8 mouse cellular contexts compared by ENCODE assay signal in the genomic region with DNA sequence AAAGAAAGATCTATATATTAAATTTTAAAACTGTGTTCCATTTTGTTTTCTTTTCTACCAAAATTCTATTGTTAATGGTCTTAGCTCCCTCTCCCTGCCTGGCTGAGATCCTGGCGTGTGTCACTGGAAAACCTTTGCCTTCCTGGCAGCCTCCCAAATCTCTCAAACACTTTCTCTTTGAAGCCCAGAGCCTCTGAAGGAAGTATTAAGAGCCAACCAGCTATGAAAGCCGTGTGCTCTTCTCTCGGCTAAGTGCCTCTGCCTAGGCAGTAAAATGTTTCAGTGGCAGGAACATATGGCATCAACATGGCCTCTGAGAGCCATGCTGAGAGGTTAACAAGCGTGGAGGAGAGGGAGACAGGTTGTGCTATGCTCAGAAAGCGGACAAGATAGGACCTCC. TPM values are rescaled to one million over a fixed set of nuclear protein-coding genes. Genes with fewer than 3 reads are reported as not detected.
DNase-seq lines count a peak whose midpoint lies in the region; ATAC-seq and TF ChIP-seq lines count a peak whose summit lies in the region.
"Had no signal": no experiment of that assay in that cellular context is flagged by ENCODE, and none has a peak within 500 bp of the region (broad histone marks: within the 10 kb centered on the region; RNA-seq: fewer than 3 reads in every experiment).

No protein-coding gene starts in this region.

- no peaks in the 10 kb centered on the region for H3K27me3 ChIP-seq in hindbrain, embryonic 11.5 days (ENCODE audit: control insufficient read depth, insufficient read depth, low read length)
- no peaks in the 10 kb centered on the region for H3K27me3 ChIP-seq in hindbrain, embryonic 12.5 days
- no peaks in the 10 kb centered on the region for H3K27me3 ChIP-seq in stomach, postnatal 0 days (ENCODE audit: control insufficient read depth, insufficient read depth, low read length)

- H3K4me1 ChIP-seq in hindbrain, embryonic 11.5 days (replicated peaks; ENCODE audit: control insufficient read depth, insufficient read depth, low read length): no peaks in the 10 kb centered on the region
- no peaks in the 10 kb centered on the region for H3K4me1 ChIP-seq in hindbrain, embryonic 12.5 days
- H3K4me1 ChIP-seq in stomach, postnatal 0 days (replicated peaks; ENCODE audit: control insufficient read depth, insufficient read depth): no peaks in the 10 kb centered on the region

- no peak for TF ChIP-seq CTCF in stomach, postnatal 0 days (IDR thresholded peaks at IDR 0.05; ENCODE audit: low read depth)

- no peak overlapping the region for H3K27ac ChIP-seq in hindbrain, embryonic 11.5 days (ENCODE audit: low read depth, low read length)
- no peak overlapping the region for H3K27ac ChIP-seq in hindbrain, embryonic 12.5 days
- no peak overlapping the region for H3K27ac ChIP-seq in stomach, postnatal 0 days (replicated peaks)

- WGBS in hindbrain, embryonic 11.5 days: 53% methylated on average over 5 of the region's 5 CpGs
- 46% methylated on average over 5 of the region's 5 CpGs for WGBS in hindbrain, embryonic 12.5 days
- WGBS in stomach, postnatal 0 days: 41% methylated on average over 5 of the region's 5 CpGs

- H3K4me3 ChIP-seq in hindbrain, embryonic 11.5 days (ENCODE audit: low read depth, low read length): no peak overlapping the region
- H3K4me3 ChIP-seq in hindbrain, embryonic 12.5 days: no peak overlapping the region
- H3K4me3 ChIP-seq in stomach, postnatal 0 days (ENCODE audit: low read depth, low read length): no peak overlapping the region

- H3K36me3 ChIP-seq in hindbrain, embryonic 11.5 days (ENCODE audit: control insufficient read depth, insufficient read depth, low read length): no peaks in the 10 kb centered on the region
- no peaks in the 10 kb centered on the region for H3K36me3 ChIP-seq in hindbrain, embryonic 12.5 days
- no peaks in the 10 kb centered on the region for H3K36me3 ChIP-seq in stomach, postnatal 0 days (ENCODE audit: control insufficient read depth, insufficient read depth, low read length)

- no peak overlapping the region for H3K4me2 ChIP-seq in hindbrain, embryonic 11.5 days (replicated peaks; ENCODE audit: low read depth, low read length)
- H3K4me2 ChIP-seq in hindbrain, embryonic 12.5 days (replicated peaks): no peak overlapping the region
- H3K4me2 ChIP-seq in stomach, postnatal 0 days (replicated peaks; ENCODE audit: low read depth): no peak overlapping the region

- no peak overlapping the region for H3K9ac ChIP-seq in hindbrain, embryonic 11.5 days (ENCODE audit: low read depth, low read length)
- no peak overlapping the region for H3K9ac ChIP-seq in hindbrain, embryonic 12.5 days
- no peak overlapping the region for H3K9ac ChIP-seq in stomach, postnatal 0 days (ENCODE audit: low read length)

- peak; percentile 2 for DNase-seq in hindbrain, embryonic 11.5 days (ENCODE audit: low spot score)
- peak; percentile 3 for DNase-seq in NIH3T3 (ENCODE audit: low read depth)
- DNase-seq in cerebellum, adult 11-12 months: peak; percentile 20
- peak; percentile 69 to 73 for DNase-seq in kidney, adult 8-10 months
- DNase-seq in thymus, postnatal 36 days: no peak
- no peak for DNase-seq in stomach, postnatal 0 days (ENCODE audit: low spot score)

- no peak for ATAC-seq in hindbrain, embryonic 11.5 days (ENCODE audit: low FRiP score)
- no peak for ATAC-seq in hindbrain, embryonic 12.5 days (ENCODE audit: low FRiP score)
- ATAC-seq in stomach, postnatal 0 days (ENCODE audit: low FRiP score, low TSS enrichment): no peak

- H3K9me3 ChIP-seq in hindbrain, embryonic 11.5 days (ENCODE audit: control insufficient read depth, low read length): no peaks in the 10 kb centered on the region
- H3K9me3 ChIP-seq in hindbrain, embryonic 12.5 days (replicated peaks): no peaks in the 10 kb centered on the region
- H3K9me3 ChIP-seq in stomach, postnatal 0 days (ENCODE audit: control insufficient read depth, low read length): no peaks in the 10 kb centered on the region

- no peak for TF ChIP-seq EP300 in stomach, postnatal 0 days (optimal IDR thresholded peaks at IDR 0.05)

RNA-seq across cellular contexts. Expression of gene Cpne4, which starts 47.5 kb away (rescaled TPM):
- polyA plus RNA-seq in hindbrain, embryonic 11.5 days (2014; fragmentation: Nextera tagmentation; extraction: Ambion mirVana): 0.43 and 1.1 TPM in 2 replicates
- 2.3 TPM in 2 replicates for polyA plus RNA-seq in hindbrain, embryonic 12.5 days (2016; fragmentation: Nextera tagmentation; extraction: Ambion mirVana)
- polyA plus RNA-seq in stomach, postnatal 0 days (2015; fragmentation: Nextera tagmentation; extraction: Ambion mirVana): 0.28 and 0.33 TPM in 2 replicates
- polyA plus RNA-seq: urinary bladder, adult 2 months had no signal

Comparison
In these comparisons a context has a peak if more than half of its experiments do, and no peak if none do; other contexts are left out.
1. DNase-seq: peak in hindbrain, embryonic 11.5 days (single experiment), NIH3T3 (single experiment), cerebellum, adult 11-12 months (single experiment) and kidney, adult 8-10 months (2 of 2); none in thymus, postnatal 36 days (0 of 2) and stomach, postnatal 0 days (single experiment).